Mouse (Mus musculus) stomach, postnatal 0 days (tissue): ENCODE measurements around the gene Samd9l.
"Not testable (repeated sequence)": the region's sequence is repeated elsewhere in the genome, so short reads cannot be mapped to it uniquely, and the experiment has no call there.

Experiments
- CTCF ChIP-seq: IDR thresholded peaks from 2 replicates; pipeline ENCODE4 v1.5.1; 2016; ENCODE audit warnings: antibody characterized with exemption, low read depth, mild to moderate bottlenecking, moderate library complexity
- EP300 ChIP-seq: optimal IDR thresholded peaks from 2 replicates; pipeline ENCODE3; 2016; ENCODE audit warnings: antibody characterized with exemption

- not testable (repeated sequence) for TF ChIP-seq EP300, CTCF
Observed at GRCm38 (mm10) chr6:3425333-3425732, 26.0 kb upstream of the Samd9l start.
